Mouse (Mus musculus) heart, adult 2 months (tissue): ENCODE data around the gene Dnmbp.

Experiments
- CTCF ChIP-seq: fragments of 200-600 bp; IDR thresholded peaks from 2 replicates; pipeline ENCODE4 v1.8.1; 2022; ENCODE audit warnings: antibody characterized with exemption, mild to moderate bottlenecking, moderate library complexity
- POLR2A ChIP-seq: fragments of 200-500 bp; IDR thresholded peaks from 2 replicates; pipeline ENCODE4 v1.6.1; 2011; ENCODE audit warnings: mild to moderate bottlenecking, low read depth, low read length, control low read depth; ENCODE audit not compliant: insufficient read depth

DNA sequence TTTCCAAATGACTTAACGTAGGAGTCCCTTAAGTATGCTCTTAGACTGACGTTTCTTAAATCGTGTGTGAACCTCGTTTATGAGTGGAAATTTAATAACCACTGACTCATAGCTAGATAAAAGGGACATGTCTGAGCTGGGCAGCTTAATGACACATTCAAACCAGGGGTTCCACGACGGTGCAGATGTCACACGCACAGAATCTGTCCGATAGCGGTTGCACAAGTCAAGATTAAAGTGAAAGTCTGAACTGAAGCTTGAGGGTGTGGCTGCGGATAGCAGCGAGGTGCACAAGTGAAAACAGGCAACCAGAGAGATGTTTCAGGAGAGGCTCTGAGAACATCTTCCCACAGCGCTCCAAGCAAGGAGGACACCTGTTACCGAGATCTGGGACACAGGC lies 18.6 kb downstream of the Dnmbp start:
- no peak for TF ChIP-seq POLR2A
- no peak for TF ChIP-seq CTCF
